Mouse (Mus musculus) neutrophil, adult 5-6 weeks (primary cell): Measurements from ENCODE around the gene Macf1. TPM values are rescaled to one million over a fixed set of nuclear protein-coding genes. Genes with fewer than 3 reads are reported as not detected.

Source experiments
- ATAC-seq: fragments of 151-379, 151-347 bp; 2 replicates; pipeline ENCODE4 v1.8.0; 2017; ENCODE audit warnings: mild to moderate bottlenecking, moderate TSS enrichment; ENCODE audit not compliant: insufficient number of reproducible peaks, poor library complexity, low FRiP score, severe bottlenecking; ENCODE audit errors: extremely low read depth
- total RNA-seq: library from RNA; stranded (forward); fragments of 200-1000 nt; gene quantifications from 2 replicates; pipeline ENCODE4 v1.2.3, GENCODE M21; 2017

Gene Macf1
- total RNA-seq, 1 experiment from 2014 or later: 821 TPM

DNA sequence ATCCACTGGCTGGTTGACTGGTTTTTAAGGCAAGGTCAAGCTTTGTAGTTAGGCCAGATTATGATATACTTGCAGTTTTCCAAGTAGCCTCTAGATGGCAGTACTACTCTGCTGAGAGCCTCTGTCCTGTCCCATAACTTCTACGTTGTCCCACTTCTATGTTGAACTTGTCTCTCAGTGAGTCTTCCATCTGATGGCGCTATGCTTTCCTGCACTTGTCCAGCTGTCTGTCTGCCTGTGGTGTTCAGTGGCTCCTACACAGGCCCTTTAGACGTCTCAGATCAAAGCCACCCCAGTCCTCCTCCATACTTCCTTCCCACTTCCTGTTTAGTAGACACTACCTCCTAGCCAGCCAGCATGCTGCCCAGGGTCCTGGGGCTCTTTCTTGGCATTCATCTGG lies 378.4 kb downstream of the Macf1 start:
- peak; percentile 78 for ATAC-seq

Other genes with a start within 250 kb of the Macf1 start
- gene Ndufs5, start 33.8 kb upstream of the Macf1 start, total RNA-seq: 44.3 and 54.3 TPM in 2 replicates
- gene Akirin1, start 66.0 kb upstream of the Macf1 start, total RNA-seq: 72.3 and 78.8 TPM in 2 replicates
- 0.74 TPM in 1 of 2 replicates, not detected in the other for gene Rhbdl2, start 103.5 kb upstream of the Macf1 start, total RNA-seq
- not detected in 2 replicates for gene 4933427I04Rik, start 175.3 kb upstream of the Macf1 start, total RNA-seq
- 17.6 and 24.4 TPM in 2 replicates for gene Mycbp, start 220.5 kb upstream of the Macf1 start, total RNA-seq
- 36.7 and 39.6 TPM in 2 replicates for gene Rragc, start 233.1 kb upstream of the Macf1 start, total RNA-seq
- gene 4930535I16Rik, start 233.7 kb upstream of the Macf1 start, total RNA-seq: not detected in 2 replicates